Mouse (Mus musculus) liver, adult 2 months (tissue): ENCODE measurements around the gene Col1a1.

Source experiments
- CTCF ChIP-seq: fragments of 200-500 bp; IDR thresholded peaks from 2 replicates; pipeline ENCODE4 v1.5.1; 2011; ENCODE audit warnings: low read depth, low read length, control low read depth
- POLR2A ChIP-seq: fragments of 200-500 bp; IDR thresholded peaks from 2 replicates; pipeline ENCODE4 v1.6.1; 2011; ENCODE audit warnings: low read length, control low read depth; ENCODE audit not compliant: insufficient read depth; ENCODE audit errors: extremely low read depth

DNA sequence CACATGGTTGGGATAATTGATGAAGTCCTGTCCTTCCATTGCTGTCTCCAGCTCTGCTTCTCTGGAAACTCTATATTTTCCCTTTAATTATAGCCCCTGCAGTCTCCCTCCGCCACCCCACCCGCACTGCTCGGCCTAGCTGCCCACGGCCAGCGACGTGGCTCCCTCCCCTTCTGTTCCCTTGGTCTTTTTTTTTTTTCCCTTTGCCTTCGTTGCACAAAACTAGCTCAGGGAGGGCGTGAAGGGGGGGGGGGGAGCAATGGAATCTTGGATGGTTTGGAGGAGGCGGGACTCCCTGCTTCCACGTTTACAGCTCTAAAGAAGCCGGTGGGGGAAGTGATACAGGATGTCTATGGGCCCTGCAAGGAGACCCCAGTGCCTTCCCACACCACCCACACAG, 1.5 kb upstream of the Col1a1 start:
- no peak for TF ChIP-seq CTCF
- no peak for TF ChIP-seq POLR2A
